Mouse (Mus musculus) midbrain, embryonic 15.5 days (tissue): ENCODE measurements around the gene Aldh3b1. TPM values are rescaled to one million over a fixed set of nuclear protein-coding genes. Genes with fewer than 3 reads are reported as not detected.
A peak's percentile ranks its signal among the peaks of the same experiment; 100 is the strongest.

ENCODE experiments used
- ATAC-seq: fragments of 200-750 bp; cut with Nextera tagmentation; replicated peaks from 2 replicates; pipeline ENCODE4 v1.8.0; 2017; ENCODE audit warnings: moderate TSS enrichment
- H3K27ac ChIP-seq: fragments of 300-500 bp; sonication (generic); 2 replicates; pipeline ENCODE4 v1.5.1; 2015; ENCODE audit warnings: mild to moderate bottlenecking, inconsistent platforms
- H3K27me3 ChIP-seq: fragments of 300-500 bp; sonication (generic); replicated peaks from 2 replicates; pipeline ENCODE4 v1.6.1; 2015; ENCODE audit warnings: inconsistent platforms
- H3K36me3 ChIP-seq: fragments of 300-500 bp; sonication (generic); replicated peaks from 2 replicates; pipeline ENCODE4 v1.6.1; 2015; ENCODE audit warnings: inconsistent platforms
- H3K4me1 ChIP-seq: fragments of 300-500 bp; sonication (generic); 2 replicates; pipeline ENCODE4 v1.6.1; 2015; ENCODE audit warnings: inconsistent platforms
- H3K4me2 ChIP-seq: fragments of 300-500 bp; sonication (generic); 2 replicates; pipeline ENCODE4 v1.6.1; 2015; ENCODE audit warnings: inconsistent platforms, mild to moderate bottlenecking, moderate library complexity
- H3K4me3 ChIP-seq: fragments of 300-500 bp; sonication (generic); 2 replicates; pipeline ENCODE4 v1.5.1; 2015; ENCODE audit warnings: mild to moderate bottlenecking, inconsistent platforms
- H3K9ac ChIP-seq: fragments of 300-500 bp; sonication (generic); 2 replicates; pipeline ENCODE4 v1.6.1; 2015; ENCODE audit warnings: mild to moderate bottlenecking, inconsistent platforms
- H3K9me3 ChIP-seq: fragments of 300-500 bp; sonication (generic); 2 replicates; pipeline ENCODE4 v1.6.1; 2016; ENCODE audit warnings: inconsistent platforms
- WGBS: fragments of 180-500 bp; shearing (Covaris S2); methylation state at CpG from one replicate; pipeline ENCODE4 v1.1.7; 2015; ENCODE audit warnings: mixed read lengths; 5-methylcytosine and 5-hydroxymethylcytosine counted together
- polyA plus RNA-seq: library from polyadenylated mRNA; unstranded; fragments of >200 nt; fragmentation: Nextera tagmentation; extraction: Ambion mirVana; gene quantifications from 2 replicates; pipeline ENCODE4 v1.2.1, GENCODE M21; 2015

Aldh3b1 gene
- polyA plus RNA-seq, 1 experiment from 2014 or later: 1.9 TPM

- H3K9ac ChIP-seq: no peak overlapping the region
- H3K27ac ChIP-seq: no peak overlapping the region
- no peaks in the 10 kb centered on the region for H3K4me1 ChIP-seq
- no peaks in the 10 kb centered on the region for H3K27me3 ChIP-seq
- H3K4me3 ChIP-seq: no peak overlapping the region
- H3K9me3 ChIP-seq: no peaks in the 10 kb centered on the region
- no peak for ATAC-seq
- no peaks in the 10 kb centered on the region for H3K36me3 ChIP-seq
- H3K4me2 ChIP-seq: no peak overlapping the region
- 53% methylated on average over 13 of the region's 13 CpGs for WGBS
Observed at GRCm38 (mm10) chr19:3923586-3923985, 6.0 kb downstream of the Aldh3b1 start.

DNA sequence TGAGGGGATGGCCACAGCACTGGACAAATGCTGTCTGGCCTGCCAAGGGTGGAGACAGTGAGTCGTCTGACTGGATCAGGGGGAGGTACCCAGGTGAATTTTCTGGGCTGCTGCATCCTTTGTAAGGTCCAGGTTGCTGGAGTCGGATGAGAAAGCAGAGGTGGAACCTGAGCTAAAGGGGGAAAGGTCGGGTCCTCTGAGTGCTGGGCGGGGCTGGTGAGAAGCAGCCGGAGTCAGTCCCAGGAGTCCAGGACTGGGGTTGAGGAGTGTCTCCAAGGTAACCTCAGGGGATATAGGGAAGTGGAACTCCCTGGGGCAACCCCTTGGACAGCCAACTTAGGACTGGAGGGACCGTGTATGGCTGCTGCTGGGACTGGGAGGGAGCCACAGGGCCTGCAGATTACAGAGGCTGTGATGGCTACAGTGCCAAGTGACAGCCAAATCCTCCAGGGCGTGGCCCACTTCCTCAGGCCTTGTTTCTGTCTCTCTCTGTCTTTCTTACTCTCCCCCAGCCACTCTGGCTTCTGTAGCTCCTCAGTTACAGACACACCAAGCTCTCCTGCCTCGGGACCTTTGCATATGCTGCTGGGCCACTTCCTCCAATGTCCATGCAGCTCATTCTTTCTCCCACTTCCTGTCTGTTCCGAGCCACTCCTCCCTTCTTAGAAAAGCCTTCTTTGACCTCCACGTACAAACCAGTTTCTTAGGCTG, 6.8 kb downstream of the Aldh3b1 start:
- WGBS: 52% methylated on average over 10 of the region's 10 CpGs
- H3K9ac ChIP-seq: no peak overlapping the region

DNA sequence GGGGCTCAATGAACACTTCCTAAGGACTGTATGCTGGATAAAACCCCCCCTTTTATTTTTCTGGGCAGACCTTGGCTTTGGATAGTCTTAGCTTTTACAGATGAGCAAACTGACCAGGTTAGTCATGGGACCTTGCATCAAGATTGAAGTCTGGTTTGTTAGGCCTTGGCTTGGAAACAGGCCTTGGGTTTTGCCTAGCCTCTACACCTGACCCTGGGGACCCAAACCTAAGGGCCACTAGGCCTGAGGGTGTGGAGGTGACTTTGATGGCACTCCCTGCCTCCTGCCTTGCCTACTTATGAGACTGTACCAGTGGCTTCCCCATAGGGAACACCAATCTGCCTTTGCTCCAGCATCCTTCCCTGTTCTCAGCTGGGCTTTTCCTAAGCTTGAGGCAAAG, 9.7 kb downstream of the Aldh3b1 start:
- H3K4me3 ChIP-seq: no peak overlapping the region
- H3K9me3 ChIP-seq: no peaks in the 10 kb centered on the region
- no peaks in the 10 kb centered on the region for H3K4me1 ChIP-seq
- H3K4me2 ChIP-seq: no peak overlapping the region
- no peaks in the 10 kb centered on the region for H3K27me3 ChIP-seq
- H3K27ac ChIP-seq: no peak overlapping the region
- no peak overlapping the region for H3K9ac ChIP-seq
- ATAC-seq: no peak
- H3K36me3 ChIP-seq: no peaks in the 10 kb centered on the region

More for the DNA sequence above, 6.8 kb downstream of the Aldh3b1 start:
- Histone ChIP-seq H3K36me3 (no peaks in the 10 kb centered on the region), H3K9me3 (no peaks in the 10 kb centered on the region), H3K4me2 (no peak overlapping the region), H3K27me3 (no peaks in the 10 kb centered on the region), H3K4me1 (no peaks in the 10 kb centered on the region), H3K4me3 (no peak overlapping the region), H3K27ac (no peak overlapping the region)
- ATAC-seq: no peak

GRCm38 (mm10) chr19:3916727-3917126, 12.9 kb downstream of the Aldh3b1 start:
- no peak overlapping the region for H3K27ac ChIP-seq
- H3K4me2 ChIP-seq: no peak overlapping the region
- H3K4me1 ChIP-seq: peaks cover 13% of the 10 kb centered on the region
- H3K4me3 ChIP-seq: no peak overlapping the region
- H3K9ac ChIP-seq: no peak overlapping the region
- WGBS: 70% methylated on average over 11 of the region's 11 CpGs
- no peak for ATAC-seq
- H3K9me3 ChIP-seq: no peaks in the 10 kb centered on the region
- no peaks in the 10 kb centered on the region for H3K36me3 ChIP-seq
- H3K27me3 ChIP-seq: no peaks in the 10 kb centered on the region

- H3K4me2 ChIP-seq: no peak overlapping the region
- H3K9ac ChIP-seq: no peak overlapping the region
- 95% methylated on average over 5 of the region's 5 CpGs for WGBS
- no peak for ATAC-seq
- H3K9me3 ChIP-seq: no peaks in the 10 kb centered on the region
- no peak overlapping the region for H3K4me3 ChIP-seq
- H3K27ac ChIP-seq: no peak overlapping the region
- peaks cover 23% of the 10 kb centered on the region for H3K4me1 ChIP-seq
- no peaks in the 10 kb centered on the region for H3K27me3 ChIP-seq
- no peaks in the 10 kb centered on the region; the same call in 1 of the 2 replicates for H3K36me3 ChIP-seq
Observed at GRCm38 (mm10) chr19:3914535-3914934, 15.1 kb downstream of the Aldh3b1 start.

DNA sequence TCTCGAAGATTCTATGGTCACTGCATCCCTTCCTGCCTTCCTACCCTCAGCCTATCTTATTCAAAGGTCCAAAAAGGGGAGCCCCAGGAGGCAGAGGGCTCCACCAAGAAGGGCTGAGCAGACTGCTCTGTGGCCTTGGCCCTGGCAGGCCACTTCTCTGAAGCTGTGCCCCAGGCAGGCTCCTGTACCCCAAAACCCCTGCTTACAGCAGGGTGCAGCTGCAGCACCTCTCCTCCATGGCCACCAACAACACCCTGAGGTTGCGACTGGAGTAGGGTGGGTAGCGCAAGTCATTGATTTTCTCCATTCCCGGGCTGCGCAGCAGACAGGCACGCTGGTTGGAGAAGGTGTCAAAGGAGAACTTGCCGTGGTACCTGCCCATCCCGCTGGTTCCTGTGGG, 15.9 kb downstream of the Aldh3b1 start:
- no peaks in the 10 kb centered on the region for H3K9me3 ChIP-seq
- H3K27ac ChIP-seq: peak overlapping the region; percentile 75; the same call in 1 of the 2 replicates
- no peaks in the 10 kb centered on the region for H3K27me3 ChIP-seq
- H3K4me2 ChIP-seq: peak overlapping the region; percentile 70
- WGBS: 88% methylated on average over 8 of the region's 8 CpGs
- H3K4me1 ChIP-seq: peaks cover 23% of the 10 kb centered on the region
- H3K9ac ChIP-seq: peak overlapping the region; percentile 40; the same call in 1 of the 2 replicates
- peak overlapping the region; percentile 57 for H3K4me3 ChIP-seq
- no peak for ATAC-seq
- peaks cover under 1% of the 10 kb centered on the region; the same call in 1 of the 2 replicates for H3K36me3 ChIP-seq

GRCm38 (mm10) chr19:3912337-3913204, 17.0 kb downstream of the Aldh3b1 start, which contains the start of gene Ndufs8:
Gene Ndufs8 (minus strand): TSS chr19:3912774.
- Histone ChIP-seq H3K4me1 (peaks cover 23% of the 10 kb centered on the region), H3K36me3 (peaks cover 3% of the 10 kb centered on the region; the same call in 1 of the 2 replicates), H3K4me2 (peak within 1 kb of the TSS; percentile 70), H3K9me3 (no peaks in the 10 kb centered on the region), H3K4me3 (peak within 1 kb of the TSS; percentile 57), H3K27me3 (no peaks in the 10 kb centered on the region), H3K27ac (peak within 1 kb of the TSS; percentile 81), H3K9ac (peak within 1 kb of the TSS; percentile 51)
- WGBS: under 1% methylated on average over 43 of the region's 43 CpGs
- ATAC-seq: peak; percentile 98

- H3K4me1 ChIP-seq: peaks cover 35% of the 10 kb centered on the region
- no peak for ATAC-seq
- no peak overlapping the region for H3K9ac ChIP-seq
- H3K4me3 ChIP-seq: no peak overlapping the region
- H3K27ac ChIP-seq: no peak overlapping the region
- WGBS: 83% methylated on average over 5 of the region's 5 CpGs
- no peaks in the 10 kb centered on the region for H3K9me3 ChIP-seq
- no peak overlapping the region for H3K4me2 ChIP-seq
- H3K27me3 ChIP-seq: 0 out of 2 replicates have a peak, but pooled peaks cover 5% of the 10 kb centered on the region
- peaks cover 3% of the 10 kb centered on the region; the same call in 1 of the 2 replicates for H3K36me3 ChIP-seq
Observed at GRCm38 (mm10) chr19:3910206-3910605, 19.4 kb downstream of the Aldh3b1 start.

DNA sequence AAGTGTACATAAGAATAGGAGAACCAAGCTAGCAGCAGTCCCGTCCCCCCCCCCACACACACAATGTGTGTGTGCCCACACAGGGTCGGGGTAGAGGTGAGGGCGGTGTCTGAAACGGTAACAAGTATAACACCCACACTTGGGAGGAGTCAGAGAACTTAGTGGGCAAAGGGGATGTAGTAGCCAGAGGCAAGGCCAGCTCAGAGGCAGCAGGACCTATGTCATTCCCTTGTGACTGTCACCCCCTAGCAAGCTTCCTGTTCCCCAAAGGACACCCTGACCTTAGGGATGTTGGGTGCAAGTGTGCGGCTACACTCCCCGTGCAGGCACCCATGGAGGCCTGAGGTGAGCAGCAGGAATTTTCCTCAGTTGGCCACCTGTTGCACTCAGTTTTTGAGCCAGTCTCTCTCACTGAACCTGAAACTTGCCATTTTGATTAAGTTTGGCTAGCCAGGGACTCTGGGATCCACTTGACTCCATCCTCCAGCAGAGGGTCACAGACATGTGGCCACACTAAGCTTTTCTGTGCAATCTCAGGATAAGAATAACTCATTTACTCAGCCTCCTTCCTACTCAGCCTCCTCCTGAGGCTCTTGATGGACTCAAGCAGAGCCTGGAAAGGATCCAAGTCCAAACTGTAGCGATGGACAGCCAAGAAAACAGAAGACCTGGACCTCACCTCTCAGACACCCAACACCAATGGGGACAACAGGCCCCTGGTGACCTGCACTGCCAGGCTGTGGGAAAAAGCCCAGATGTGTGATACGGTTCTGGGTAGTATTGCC, 21.5 kb downstream of the Aldh3b1 start:
- ATAC-seq: no peak
- H3K4me2 ChIP-seq: peak overlapping the region; percentile 57; the same call in 1 of the 2 replicates

GRCm38 (mm10) chr19:3906795-3907786, 22.5 kb downstream of the Aldh3b1 start, which contains the start of gene Tcirg1:
Gene Tcirg1 (minus strand): TSS chr19:3907133.
- H3K36me3 ChIP-seq: peaks cover 3% of the 10 kb centered on the region; the same call in 1 of the 2 replicates
- peak; percentile 64; the same call in 1 of the 2 replicates for ATAC-seq
- no peaks in the 10 kb centered on the region for H3K9me3 ChIP-seq
- H3K27ac ChIP-seq: no peak within 1 kb of the TSS
- peaks cover 26% of the 10 kb centered on the region for H3K4me1 ChIP-seq
- peak within 1 kb of the TSS; percentile 57 for H3K4me2 ChIP-seq
- H3K27me3 ChIP-seq: 0 out of 2 replicates have a peak, but pooled peaks cover 5% of the 10 kb centered on the region
- H3K4me3 ChIP-seq: peak within 1 kb of the TSS; percentile 40
- H3K9ac ChIP-seq: peak within 1 kb of the TSS; percentile 24
- WGBS: 6% methylated on average over 36 of the region's 36 CpGs

More for the DNA sequence above, 21.5 kb downstream of the Aldh3b1 start:
- peaks cover 27% of the 10 kb centered on the region for H3K4me1 ChIP-seq
- H3K36me3 ChIP-seq: peaks cover 3% of the 10 kb centered on the region; the same call in 1 of the 2 replicates
- no peak overlapping the region for H3K27ac ChIP-seq
- no peaks in the 10 kb centered on the region for H3K9me3 ChIP-seq
- 0 out of 2 replicates have a peak, but pooled peaks cover 5% of the 10 kb centered on the region for H3K27me3 ChIP-seq
- no peak overlapping the region for H3K9ac ChIP-seq
- H3K4me3 ChIP-seq: no peak overlapping the region
- 87% methylated on average over 8 of the region's 8 CpGs for WGBS
